Mouse (Mus musculus) E14TG2a.4 (cell line): ENCODE results near the gene D13Ertd608e.

Source experiments
- CTCF ChIP-seq: conservative IDR thresholded peaks from 2 replicates; pipeline ENCODE4 v1.5.1; 2014; ENCODE audit warnings: low read length
- NANOG ChIP-seq: IDR thresholded peaks from 2 replicates; pipeline ENCODE4 v1.6.1; 2014; ENCODE audit warnings: borderline replicate concordance, low read length, mixed read lengths
- POU5F1 ChIP-seq: IDR thresholded peaks from 2 replicates; pipeline ENCODE4 v1.6.1; 2014; ENCODE audit warnings: low read length, borderline replicate concordance

GRCm38 (mm10) chr13:119790761-119791579 lies 44.8 kb upstream of the D13Ertd608e start, which contains the start of gene Zfp131:
- TF ChIP-seq NANOG (no peak), CTCF (no peak), POU5F1 (no peak)
